Mouse (Mus musculus) heart, embryonic 14.5 days (tissue): ENCODE measurements around the gene Tmppe. TPM values are rescaled to one million over a fixed set of nuclear protein-coding genes. Genes with fewer than 3 reads are reported as not detected.
"Not testable (repeated sequence)": the region's sequence is repeated elsewhere in the genome, so short reads cannot be mapped to it uniquely, and the experiment has no call there.

Experiments used
- ATAC-seq: fragments of 200-750 bp; cut with Nextera tagmentation; 2 replicates; pipeline ENCODE4 v1.8.0; 2017; ENCODE audit warnings: low read depth, moderate TSS enrichment; ENCODE audit not compliant: insufficient number of reproducible peaks, insufficient read depth, low FRiP score
- H3K27ac ChIP-seq, 2 experiments: fragments of 200-500 bp in 1 of 2; fragments of 300-500 bp in 1 of 2; sonication (generic) in 1 of 2; replicated peaks in 1 of 2; 2 replicates each; pipeline ENCODE4 v1.5.1; 2012 to 2014; ENCODE audit warnings: low read depth in 2 of 2, low read length in 2 of 2, control low read depth in 1 of 2, mild to moderate bottlenecking in 1 of 2, mixed read lengths in 1 of 2; ENCODE audit not compliant: control insufficient read depth in 1 of 2, insufficient read depth in 1 of 2
- H3K27me3 ChIP-seq: fragments of 300-500 bp; sonication (generic); 2 replicates; pipeline ENCODE4 v1.6.1; 2014; ENCODE audit warnings: mild to moderate bottlenecking, low read length, control low read depth; ENCODE audit not compliant: control insufficient read depth, insufficient read depth
- H3K36me3 ChIP-seq: fragments of 300-500 bp; sonication (generic); 2 replicates; pipeline ENCODE4 v1.6.1; 2014; ENCODE audit warnings: mild to moderate bottlenecking, control low read depth, low read length, mixed read lengths; ENCODE audit not compliant: control insufficient read depth, insufficient read depth
- H3K4me1 ChIP-seq, 2 experiments: fragments of 200-500 bp in 1 of 2; fragments of 300-500 bp in 1 of 2; sonication (generic) in 1 of 2; 2 replicates each; pipeline ENCODE4 v1.6.1; 2012 to 2014; ENCODE audit warnings: low read length in 2 of 2, control low read depth in 1 of 2, mixed read lengths in 1 of 2; ENCODE audit not compliant: control insufficient read depth in 2 of 2, insufficient read depth in 2 of 2
- H3K4me2 ChIP-seq: fragments of 300-500 bp; sonication (generic); 2 replicates; pipeline ENCODE4 v1.6.1; 2014; ENCODE audit warnings: mild to moderate bottlenecking, low read length
- H3K4me3 ChIP-seq, 2 experiments: fragments of 200-500 bp in 1 of 2; fragments of 300-500 bp in 1 of 2; sonication (generic) in 1 of 2; 2 replicates each; pipeline ENCODE4 v1.5.1; 2012 to 2014; ENCODE audit warnings: low read length in 2 of 2, mild to moderate bottlenecking in 2 of 2, control low read depth in 1 of 2, low read depth in 1 of 2, moderate library complexity in 1 of 2; ENCODE audit not compliant: control insufficient read depth in 1 of 2, insufficient read depth in 1 of 2
- H3K9ac ChIP-seq: fragments of 300-500 bp; sonication (generic); 2 replicates; pipeline ENCODE4 v1.6.1; 2014; ENCODE audit warnings: mild to moderate bottlenecking, low read length
- H3K9me3 ChIP-seq: fragments of 300-500 bp; sonication (generic); 2 replicates; pipeline ENCODE4 v1.6.1; 2016; ENCODE audit warnings: low read length, control low read depth; ENCODE audit not compliant: control insufficient read depth
- WGBS: fragments of 180-500 bp; shearing (Covaris S2); extraction: QIAGEN DNeasy Blood & Tissue Kit; methylation state at CpG from one replicate; pipeline ENCODE4 v1.1.7; 2014; 5-methylcytosine and 5-hydroxymethylcytosine counted together
- polyA plus RNA-seq: library from polyadenylated mRNA; unstranded; fragments of >200 nt; fragmentation: Nextera tagmentation; extraction: Ambion mirVana; gene quantifications from 2 replicates; pipeline ENCODE4 v1.2.1, GENCODE M21; 2014

The Tmppe gene
- polyA plus RNA-seq, result 3.0 and 4.4 TPM in 2 replicates

DNA sequence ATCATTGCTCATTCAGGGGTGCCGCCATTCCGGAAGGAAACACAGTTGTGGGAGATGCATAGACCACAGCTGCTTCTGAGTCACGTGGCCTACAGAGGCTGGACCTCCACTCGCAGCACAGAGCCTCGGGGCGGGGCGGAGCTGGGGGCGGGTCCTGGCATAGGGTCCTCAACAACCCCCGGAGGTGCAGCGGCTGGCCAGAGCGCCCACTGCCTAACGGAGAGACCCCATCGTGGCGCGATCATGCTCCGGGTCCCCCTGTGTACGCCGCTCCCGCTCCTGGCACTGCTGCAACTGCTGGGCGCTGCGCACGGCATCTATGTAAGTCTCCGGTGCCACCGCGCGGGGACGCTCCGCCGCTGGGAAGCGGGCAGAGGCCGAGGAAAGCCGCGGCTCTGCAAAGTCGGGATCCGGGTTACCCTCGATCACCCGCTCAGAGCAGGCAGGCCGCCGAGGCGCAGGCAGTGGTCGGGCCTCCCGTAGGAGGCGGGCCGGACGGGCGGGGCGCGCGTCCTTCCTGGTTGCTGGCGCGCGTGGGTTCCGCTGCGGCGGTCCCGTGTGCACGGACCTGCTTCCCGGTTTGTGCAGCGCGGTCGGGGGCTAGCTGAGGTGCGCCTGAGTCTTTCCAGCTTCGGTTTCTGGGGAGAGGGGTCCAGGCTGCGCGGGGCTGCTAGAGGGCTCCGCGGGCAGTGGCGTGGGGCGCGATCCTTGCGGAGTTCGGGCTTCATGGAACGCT lies at the start of gene Tmppe, which contains the start of gene Glb1:
Gene Tmppe (plus strand): TSS at position 157 of the 736 bp plus-strand sequence.
Gene Glb1 (plus strand): TSS at position 128 of the 736 bp plus-strand sequence.
- H3K27ac ChIP-seq, result peak within 1 kb of the TSS; percentile 91 to 92
- WGBS, result under 1% methylated on average over 67 of the region's 73 CpGs
- peak; percentile 97 for ATAC-seq
- peak within 1 kb of the TSS; percentile 87 to 91 for H3K4me3 ChIP-seq
- H3K36me3 ChIP-seq, result peaks cover 21% of the 10 kb centered on the region
- H3K27me3 ChIP-seq, result no peaks in the 10 kb centered on the region
- H3K4me1 ChIP-seq, result peaks cover 5 to 8% of the 10 kb centered on the region in 2 experiments
- H3K9me3 ChIP-seq, result no peaks in the 10 kb centered on the region
- peak within 1 kb of the TSS; percentile 95 for H3K9ac ChIP-seq
- H3K4me2 ChIP-seq, result peak within 1 kb of the TSS; percentile 68

DNA sequence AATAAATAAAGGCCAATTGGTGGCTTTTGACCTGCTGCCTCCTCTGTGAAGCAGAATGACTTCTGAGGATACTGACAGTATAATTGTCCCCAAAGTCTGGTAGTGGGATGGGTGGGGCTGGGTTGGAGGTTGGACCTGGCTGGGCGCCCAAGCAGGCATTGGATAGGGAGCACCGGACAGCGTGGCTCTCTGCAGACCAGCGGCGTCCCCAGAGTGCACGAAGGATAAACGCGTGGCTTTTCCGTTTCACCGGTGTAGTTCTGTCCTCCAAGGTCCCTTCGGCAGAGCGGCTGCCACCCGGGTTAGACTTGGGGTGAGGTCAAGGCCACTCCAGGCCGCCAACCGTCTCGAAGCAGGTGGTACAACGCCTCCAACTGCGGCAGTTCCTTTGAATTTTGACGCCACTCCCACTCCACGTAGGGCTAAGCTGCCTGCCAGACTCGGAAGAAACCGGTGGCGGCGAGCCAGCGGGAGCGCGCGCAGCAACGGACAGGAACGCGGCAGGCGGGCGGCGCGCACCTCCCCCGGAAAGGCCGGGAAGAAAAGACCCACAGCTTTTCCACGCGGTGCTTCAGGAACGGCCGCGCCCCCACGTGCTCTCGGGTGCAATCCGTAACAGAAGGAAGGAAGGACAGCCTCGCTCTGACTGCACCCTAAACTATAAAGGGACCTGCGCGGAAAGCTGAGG lies 33.0 kb upstream of the Tmppe start:
- peak overlapping the region; percentile 32 to 34 for H3K27ac ChIP-seq
- no peaks in the 10 kb centered on the region for H3K9me3 ChIP-seq
- H3K4me3 ChIP-seq, result peak overlapping the region; percentile 54 to 63
- H3K36me3 ChIP-seq, result 0 out of 2 replicates have a peak, but pooled peaks cover 1% of the 10 kb centered on the region
- peak; percentile 70; the same call in 1 of the 2 replicates for ATAC-seq
- WGBS, result under 1% methylated on average over 48 of the region's 48 CpGs
- peaks cover 0 to 4% of the 10 kb centered on the region in 2 experiments; a peak in 1 of 4 replicates for H3K4me1 ChIP-seq
- peak overlapping the region; percentile 79 for H3K9ac ChIP-seq
- peak overlapping the region; percentile 76 for H3K4me2 ChIP-seq
- H3K27me3 ChIP-seq, result no peaks in the 10 kb centered on the region

DNA sequence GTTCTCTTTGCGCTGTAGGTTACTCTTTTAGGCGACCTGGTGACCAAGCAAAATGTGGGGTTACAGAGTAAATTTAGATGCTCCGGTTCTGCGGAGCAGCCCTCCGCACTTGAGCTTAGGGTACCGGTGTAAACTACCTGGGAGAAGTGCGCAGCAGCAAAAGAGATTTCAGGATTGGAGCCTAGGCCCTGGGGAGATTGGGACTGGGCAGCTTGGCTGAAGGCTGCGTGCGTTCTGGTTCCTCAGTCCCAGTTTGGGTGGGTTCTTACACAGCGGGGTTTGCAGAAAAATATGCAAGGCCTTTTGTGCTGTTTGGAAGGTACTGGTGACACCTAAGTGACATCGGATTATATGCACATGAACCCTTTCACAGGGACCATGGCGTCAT lies 32.4 kb upstream of the Tmppe start:
- Histone ChIP-seq H3K9ac (peak overlapping the region; percentile 79), H3K4me2 (peak overlapping the region; percentile 76), H3K9me3 (no peaks in the 10 kb centered on the region), H3K36me3 (0 out of 2 replicates have a peak, but pooled peaks cover 5% of the 10 kb centered on the region), H3K27me3 (no peaks in the 10 kb centered on the region), H3K4me1 (peaks cover 0 to 4% of the 10 kb centered on the region in 2 experiments; a peak in 1 of 4 replicates), H3K4me3 (peak overlapping the region; percentile 54 to 63), H3K27ac (peak overlapping the region; percentile 8 to 34; a peak in 3 of 4 replicates)
- WGBS, result 9% methylated on average over 12 of the region's 12 CpGs
- ATAC-seq, result no peak

- peak overlapping the region; percentile 76 for H3K4me2 ChIP-seq
Observed at GRCm38 (mm10) chr9:114369389-114369788, 31.5 kb upstream of the Tmppe start.

GRCm38 (mm10) chr9:114371717-114372116 lies 29.2 kb upstream of the Tmppe start:
- not testable (repeated sequence) for H3K4me1 ChIP-seq, H3K4me2 ChIP-seq, H3K27ac ChIP-seq, H3K9me3 ChIP-seq, H3K4me3 ChIP-seq, H3K27me3 ChIP-seq, ATAC-seq, H3K9ac ChIP-seq
- 30% methylated on average over 5 of the region's 5 CpGs for WGBS
- peaks cover 29% of the 10 kb centered on the region for H3K36me3 ChIP-seq

More at GRCm38 (mm10) chr9:114369389-114369788, 31.5 kb upstream of the Tmppe start:
- not testable (repeated sequence) for H3K27me3 ChIP-seq, H3K4me3 ChIP-seq, H3K36me3 ChIP-seq, H3K9me3 ChIP-seq, H3K27ac ChIP-seq, H3K4me1 ChIP-seq, H3K9ac ChIP-seq
- WGBS, result 51% methylated on average over 5 of the region's 5 CpGs
- ATAC-seq, result peak; percentile 45; the same call in 1 of the 2 replicates

DNA sequence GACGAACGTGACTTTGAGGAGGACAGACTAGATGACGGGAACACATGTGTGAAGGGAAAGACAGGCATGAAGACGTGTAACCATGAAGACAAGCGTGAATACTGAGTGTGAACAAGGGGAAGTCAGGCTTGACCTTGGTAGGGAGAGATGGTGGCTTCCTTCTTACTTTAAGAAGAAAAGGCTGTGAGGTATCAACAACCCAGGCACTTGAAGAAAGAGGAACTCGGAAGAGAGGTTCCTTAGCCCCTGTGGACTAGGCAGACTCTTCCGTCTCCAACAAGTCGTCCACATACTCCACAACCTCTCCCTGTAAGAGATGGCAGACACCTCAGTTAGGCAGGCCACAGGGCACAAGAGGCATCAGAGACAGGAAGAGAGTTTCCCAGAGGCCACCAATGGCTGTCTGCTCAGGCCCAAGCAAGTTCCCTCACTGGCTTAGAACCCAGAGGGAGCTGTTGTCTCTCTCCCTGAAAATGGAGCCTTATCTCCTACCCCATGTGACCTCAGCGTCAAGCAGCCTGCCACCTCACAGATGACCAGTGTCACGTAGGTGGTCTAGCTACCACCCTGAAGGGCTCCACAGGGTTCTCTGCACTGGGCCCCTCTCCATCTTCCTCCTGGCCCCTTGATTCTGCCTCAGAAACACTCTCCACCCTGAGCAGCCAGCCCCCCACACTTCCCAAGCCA lies 25.5 kb upstream of the Tmppe start:
- Histone ChIP-seq H3K9me3 (no peaks in the 10 kb centered on the region), H3K27ac (no peak overlapping the region), H3K9ac (no peak overlapping the region), H3K27me3 (no peaks in the 10 kb centered on the region), H3K36me3 (peaks cover 57% of the 10 kb centered on the region), H3K4me2 (no peak overlapping the region), H3K4me3 (no peak overlapping the region), H3K4me1 (peaks cover 4 to 11% of the 10 kb centered on the region in 2 experiments; a peak in 2 of 4 replicates)
- ATAC-seq, result no peak
- 84% methylated on average over 10 of the region's 10 CpGs for WGBS

GRCm38 (mm10) chr9:114377168-114377567 lies 23.7 kb upstream of the Tmppe start:
- no peak overlapping the region for H3K4me2 ChIP-seq
- no peaks in the 10 kb centered on the region for H3K27me3 ChIP-seq
- peaks cover 4 to 11% of the 10 kb centered on the region in 2 experiments; a peak in 2 of 4 replicates for H3K4me1 ChIP-seq
- H3K36me3 ChIP-seq, result peaks cover 67% of the 10 kb centered on the region
- peak; percentile 60; the same call in 1 of the 2 replicates for ATAC-seq
- H3K9me3 ChIP-seq, result no peaks in the 10 kb centered on the region
- no peak overlapping the region for H3K9ac ChIP-seq
- 45% methylated on average over 10 of the region's 10 CpGs for WGBS
- no peak overlapping the region; a peak in 1 of 4 replicates for H3K27ac ChIP-seq
- H3K4me3 ChIP-seq, result no peak overlapping the region
